8 mouse cellular contexts compared by ENCODE assay signal in the genomic region with DNA sequence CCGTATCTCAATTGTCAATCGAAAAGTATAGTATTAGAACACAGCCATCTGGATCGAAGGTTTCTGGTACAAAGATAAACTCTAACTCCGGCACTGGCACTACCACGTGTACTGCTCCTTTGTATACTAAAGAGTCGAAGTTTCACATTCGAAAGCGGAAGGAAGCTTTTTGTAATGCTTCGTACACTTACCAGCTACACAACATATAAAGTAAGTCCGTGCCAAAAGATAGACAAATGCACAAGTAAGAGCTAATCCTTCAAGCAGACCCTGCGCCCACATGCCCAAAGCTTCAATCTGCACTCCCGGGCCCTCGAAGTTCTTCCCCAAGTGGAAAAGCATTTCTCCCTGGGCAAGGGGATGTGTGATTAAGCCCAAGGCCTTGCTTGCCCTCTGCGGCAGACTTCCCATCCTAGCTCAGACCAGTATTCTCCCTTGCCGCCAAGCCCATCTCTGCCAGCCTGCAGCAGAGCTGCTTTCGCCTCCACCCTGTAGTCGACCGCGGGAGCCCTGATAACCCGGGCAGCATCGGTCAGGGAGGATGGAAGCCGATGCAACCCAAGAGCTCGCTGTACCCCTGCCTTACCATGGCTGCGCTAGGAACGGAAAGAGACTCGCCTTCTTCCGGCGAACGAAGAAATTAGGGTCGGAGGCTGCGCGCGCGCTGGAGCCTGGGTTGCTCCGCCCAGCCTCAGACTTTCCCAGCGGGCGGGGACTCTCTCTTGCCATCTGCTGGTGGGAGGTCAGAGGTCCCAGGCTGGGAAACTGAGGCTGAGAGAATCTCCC. TPM values are rescaled to one million over a fixed set of nuclear protein-coding genes. Genes with fewer than 3 reads are reported as not detected.
DNase-seq lines count a peak whose midpoint lies in the region; ATAC-seq lines count a peak whose summit lies in the region.

A gene (minus strand): TSS at position 683 of the 786 bp plus-strand sequence.

- ATAC-seq in embryonic facial prominence, embryonic 11.5 days (replicated peaks; ENCODE audit: insufficient number of reproducible peaks, low FRiP score, low TSS enrichment, low read depth), result peak; percentile 87
- ATAC-seq in granulocyte monocyte progenitor cell, adult 5-6 weeks (replicated peaks; ENCODE audit: poor library complexity, severe bottlenecking), result peak; percentile 91
- ATAC-seq in midbrain, embryonic 11.5 days (ENCODE audit: low FRiP score), result peak; percentile 94

- H3K4me2 ChIP-seq in embryonic facial prominence, embryonic 11.5 days (ENCODE audit: low read depth, low read length), result peak within 1 kb of the TSS; percentile 54
- peak within 1 kb of the TSS; percentile 66 for H3K4me2 ChIP-seq in midbrain, embryonic 11.5 days

- H3K4me1 ChIP-seq in embryonic facial prominence, embryonic 11.5 days (ENCODE audit: control insufficient read depth, insufficient read depth, low read length), result no peaks in the 10 kb centered on the region
- peaks cover 5% of the 10 kb centered on the region; the same call in 1 of the 2 replicates for H3K4me1 ChIP-seq in midbrain, embryonic 11.5 days (ENCODE audit: control insufficient read depth, insufficient read depth, low read length)

- WGBS in embryonic facial prominence, embryonic 11.5 days, result 19% methylated on average over 37 of the region's 37 CpGs
- 14% methylated on average over 37 of the region's 37 CpGs for WGBS in midbrain, embryonic 11.5 days

- no peaks in the 10 kb centered on the region for H3K27me3 ChIP-seq in embryonic facial prominence, embryonic 11.5 days (ENCODE audit: control insufficient read depth, insufficient read depth, low read length)
- H3K27me3 ChIP-seq in midbrain, embryonic 11.5 days (ENCODE audit: control insufficient read depth, insufficient read depth, low read length), result no peaks in the 10 kb centered on the region; the same call in 1 of the 2 replicates

- peak within 1 kb of the TSS; percentile 84 for H3K9ac ChIP-seq in embryonic facial prominence, embryonic 11.5 days (replicated peaks; ENCODE audit: low read length)
- H3K9ac ChIP-seq in midbrain, embryonic 11.5 days (ENCODE audit: low read length), result peak within 1 kb of the TSS; percentile 73

- H3K4me3 ChIP-seq in embryonic facial prominence, embryonic 11.5 days (ENCODE audit: low read depth, low read length), result peak within 1 kb of the TSS; percentile 41
- peak within 1 kb of the TSS; percentile 43 for H3K4me3 ChIP-seq in midbrain, embryonic 11.5 days (ENCODE audit: low read depth, low read length)

- peaks cover 2% of the 10 kb centered on the region; the same call in 1 of the 2 replicates for H3K36me3 ChIP-seq in embryonic facial prominence, embryonic 11.5 days (replicated peaks; ENCODE audit: control insufficient read depth, insufficient read depth, low read depth, low read length)
- 0 out of 2 replicates have a peak, but pooled peaks cover 1% of the 10 kb centered on the region for H3K36me3 ChIP-seq in midbrain, embryonic 11.5 days (ENCODE audit: control insufficient read depth, insufficient read depth, low read length)

- no peaks in the 10 kb centered on the region for H3K9me3 ChIP-seq in embryonic facial prominence, embryonic 11.5 days (replicated peaks; ENCODE audit: control insufficient read depth, low read length)
- no peaks in the 10 kb centered on the region for H3K9me3 ChIP-seq in midbrain, embryonic 11.5 days (ENCODE audit: control insufficient read depth, low read length)

- intact Hi-C loops in left cerebral cortex, postnatal 4 days (cut with DNase I), result no loop called here

- peak; percentile 79 for DNase-seq in adrenal gland, postnatal 25 days
- peak; percentile 83 for DNase-seq in embryonic facial prominence, embryonic 11.5 days (ENCODE audit: low spot score)
- DNase-seq in kidney, adult 11 months, result peak; percentile 73
- peak; percentile 83 for DNase-seq in left cerebral cortex, postnatal 4 days
- DNase-seq in midbrain, embryonic 11.5 days (ENCODE audit: low spot score, missing footprints), result peak; percentile 97
- DNase-seq in right cerebral cortex, postnatal 4 days, result peak; percentile 78
- peak; percentile 80 for DNase-seq in yolk sac, embryonic 10.5 days (ENCODE audit: low spot score)

- 0 out of 2 replicates have a peak within 1 kb of the TSS, but pooled peaks have one; percentile 48 for H3K27ac ChIP-seq in embryonic facial prominence, embryonic 11.5 days (replicated peaks; ENCODE audit: low read depth, low read length)
- no peak within 1 kb of the TSS; the same call in 1 of the 2 replicates for H3K27ac ChIP-seq in midbrain, embryonic 11.5 days (ENCODE audit: low read depth, low read length)

RNA-seq across cellular contexts. Expression of the gene that starts here (rescaled TPM):
- 756 and 803 TPM in 2 replicates for total RNA-seq in adrenal gland, postnatal 25 days (2021)
- 797 and 814 TPM in 2 replicates for polyA plus RNA-seq in embryonic facial prominence, embryonic 11.5 days (2014; fragmentation: Nextera tagmentation; extraction: Ambion mirVana)
- 4,285 and 4,418 TPM in 2 replicates for total RNA-seq in granulocyte monocyte progenitor cell, adult 5-6 weeks (2014; fragmentation: Nextera tagmentation)
- total RNA-seq in granulocyte monocyte progenitor cell, adult 5-6 weeks (2017), result 2,798 and 2,878 TPM in 2 replicates
- 100 to 1,000 TPM; 816 to 965 TPM for total RNA-seq in left cerebral cortex, postnatal 4 days (2021)
- 657 and 675 TPM in 2 replicates for polyA plus RNA-seq in midbrain, embryonic 11.5 days (2014; fragmentation: Nextera tagmentation; extraction: Ambion mirVana)
